Mouse (Mus musculus): ENCODE measurements around the gene Pax5.

- no peak for TF ChIP-seq CTCF (IDR thresholded peaks at IDR 0.05)
- no peak for TF ChIP-seq POLR2A (IDR thresholded peaks at IDR 0.05; ENCODE audit: insufficient read depth, low read depth, low read length)
These were observed 137.3 kb downstream of the Pax5 start for GRCm38 (mm10) chr4:44573017-44573416.

Measured in heart, adult 2 months (tissue).